Mouse (Mus musculus): ENCODE measurements around the gene Pafah1b1.

DNA sequence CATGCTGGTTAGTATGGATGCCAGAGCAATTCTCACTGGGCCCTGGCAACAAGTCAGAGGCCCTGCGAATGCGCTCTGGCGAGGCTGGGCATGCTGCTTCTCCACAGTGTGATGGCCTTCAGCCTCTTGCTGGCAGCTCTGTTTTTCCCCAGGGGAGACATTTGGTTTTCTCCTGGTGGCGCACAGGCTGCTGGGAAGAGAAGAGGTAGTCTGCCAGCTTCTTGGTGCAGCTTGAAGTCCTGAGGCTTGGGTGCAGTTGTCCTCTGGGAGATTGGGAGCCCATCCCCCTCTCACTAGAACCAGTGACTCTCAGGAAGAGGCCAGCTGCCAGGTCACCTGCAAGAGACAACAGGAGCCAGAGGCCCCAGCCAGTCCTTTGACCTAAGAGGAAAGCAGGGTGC is 71.7 kb downstream of the Pafah1b1 start:
- TF ChIP-seq CTCF (IDR thresholded peaks at IDR 0.05; ENCODE audit: low read depth, low read length) (no peak), POLR2A (IDR thresholded peaks at IDR 0.05; ENCODE audit: extremely low read depth, insufficient read depth, low read length) (no peak)
